Mouse (Mus musculus) megakaryocyte, embryonic 14.5 days (primary cell): ENCODE measurements around the gene Pde6h.

Experiments
- FLI1 ChIP-seq: IDR thresholded peaks from 2 replicates; pipeline ENCODE4 v1.6.1; 2012; ENCODE audit warnings: low read length, inconsistent platforms, mixed read lengths
- GATA1 ChIP-seq: IDR thresholded peaks from 3 replicates; pipeline ENCODE4 v1.6.1; 2012; ENCODE audit warnings: mixed read lengths, low read length, inconsistent platforms, borderline replicate concordance

DNA sequence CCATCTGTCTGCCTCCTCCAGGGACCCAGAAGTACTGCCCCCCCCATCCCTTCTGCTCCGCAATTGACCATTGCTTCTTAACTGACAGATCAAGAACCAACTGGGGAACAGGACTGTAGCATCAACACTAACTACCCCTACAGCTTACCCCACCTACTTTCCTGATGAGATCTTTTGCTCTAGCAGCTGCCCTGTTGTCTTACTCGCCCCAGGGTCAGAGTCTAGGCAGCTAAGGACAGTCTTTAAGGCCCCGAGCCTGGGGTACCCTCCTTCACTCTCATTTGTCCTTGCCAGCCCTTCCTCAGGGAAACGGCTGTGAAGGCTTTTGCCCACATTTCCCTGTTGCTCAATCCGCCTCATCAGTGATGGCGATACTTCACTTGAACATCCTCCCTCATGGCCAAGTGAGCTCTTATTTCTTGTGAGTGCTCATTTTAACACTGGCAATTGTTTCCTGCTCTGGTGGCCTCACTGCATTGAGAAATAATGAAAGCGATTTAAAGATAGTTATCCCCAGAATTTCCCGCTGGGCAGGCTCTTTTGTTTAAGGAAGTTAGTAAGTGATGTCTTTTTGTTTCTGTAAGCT is 19.7 kb upstream of the Pde6h start:
- TF ChIP-seq FLI1 (no peak), GATA1 (no peak)
